Mouse (Mus musculus) spleen, postnatal 10 days (tissue): ENCODE measurements around the gene Rmnd1.

Source experiments
- DNase-seq, 2 experiments: peaks; one replicate each; pipeline ENCODE4 v3.0.0; 2021 to 2022; ENCODE audit warnings: low spot score in 2 of 2

Rmnd1 gene

GRCm38 (mm10) chr10:4354371-4355260 lies 77.6 kb downstream of the Rmnd1 start:
- no peak for DNase-seq
